Mouse (Mus musculus) myocyte (in vitro differentiated cells): ENCODE data around the gene Tcea2. TPM values are rescaled to one million over a fixed set of nuclear protein-coding genes. Genes with fewer than 3 reads are reported as not detected.

Experiments
- H3K27me3 ChIP-seq: one replicate; pipeline ENCODE4 v1.6.1; 2011; ENCODE audit not compliant: control insufficient read depth, insufficient read depth, insufficient read length
- H3K36me3 ChIP-seq: one replicate; pipeline ENCODE4 v1.6.1; 2011; ENCODE audit not compliant: control insufficient read depth, insufficient read depth
- H3K4me2 ChIP-seq: one replicate; pipeline ENCODE4 v1.6.1; 2011; ENCODE audit warnings: low read depth, control low read depth
- H3K4me3 ChIP-seq: one replicate; pipeline ENCODE4 v1.5.1; 2011; ENCODE audit warnings: mild to moderate bottlenecking, control low read depth, moderate library complexity
- H3K79me2 ChIP-seq: one replicate; pipeline ENCODE4 v1.6.1; 2011; ENCODE audit not compliant: control insufficient read depth, insufficient read depth
- H3ac ChIP-seq: one replicate; pipeline ENCODE4 v1.6.1; 2011; ENCODE audit not compliant: control insufficient read depth, insufficient read length
- CEBPB ChIP-seq: IDR thresholded peaks from 2 replicates; pipeline ENCODE4 v1.6.1; 2011; ENCODE audit warnings: mild to moderate bottlenecking, moderate library complexity; ENCODE audit not compliant: poor library complexity, insufficient read depth, severe bottlenecking
- E2F4 ChIP-seq: IDR thresholded peaks from one replicate; pipeline ENCODE4 v1.6.1; 2011; ENCODE audit warnings: mild to moderate bottlenecking, control low read depth, moderate library complexity; ENCODE audit not compliant: insufficient read depth
- MAX ChIP-seq: IDR thresholded peaks from one replicate; pipeline ENCODE4 v1.6.1; 2011; ENCODE audit warnings: low read depth, mild to moderate bottlenecking, control low read depth
- MYOD1 ChIP-seq, 3 experiments: IDR thresholded peaks; one replicate each; pipeline ENCODE4 v1.6.1; 2011; ENCODE audit warnings: control low read depth in 2 of 3, low read depth in 2 of 3, mild to moderate bottlenecking in 2 of 3, moderate library complexity in 1 of 3; ENCODE audit not compliant: insufficient read length in 2 of 3, control insufficient read depth in 1 of 3
- MYOG ChIP-seq, 3 experiments: IDR thresholded peaks; one replicate each; pipeline ENCODE4 v1.6.1; 2011; ENCODE audit warnings: control low read depth in 2 of 3, low read depth in 2 of 3, mild to moderate bottlenecking in 2 of 3; ENCODE audit not compliant: insufficient read length in 2 of 3, control insufficient read depth in 1 of 3, insufficient read depth in 1 of 3
- POLR2A ChIP-seq: IDR thresholded peaks from one replicate; pipeline ENCODE4 v1.6.1; 2011; ENCODE audit warnings: low read depth, mild to moderate bottlenecking, control low read depth, moderate library complexity; ENCODE audit not compliant: insufficient read length
- POLR2AphosphoS2 ChIP-seq: IDR thresholded peaks from one replicate; pipeline ENCODE4 v1.6.1; 2011; ENCODE audit warnings: low read depth, control low read depth; ENCODE audit not compliant: insufficient read length
- REST ChIP-seq: IDR thresholded peaks from one replicate; pipeline ENCODE4 v1.6.1; 2011; ENCODE audit warnings: mild to moderate bottlenecking, control low read depth, moderate library complexity; ENCODE audit not compliant: insufficient read depth, insufficient read length
- SRF ChIP-seq: IDR thresholded peaks from one replicate; pipeline ENCODE4 v1.6.1; 2011; ENCODE audit warnings: low read depth; ENCODE audit not compliant: control insufficient read depth, insufficient read length
- TCF12 ChIP-seq: IDR thresholded peaks from one replicate; pipeline ENCODE4 v1.6.1; 2011; ENCODE audit warnings: mild to moderate bottlenecking, control low read depth; ENCODE audit not compliant: poor library complexity, insufficient read depth, severe bottlenecking
- TCF3 ChIP-seq: IDR thresholded peaks from one replicate; pipeline ENCODE4 v1.6.1; 2011; ENCODE audit warnings: low read depth, control low read depth; ENCODE audit not compliant: insufficient read length
- USF1 ChIP-seq: IDR thresholded peaks from one replicate; pipeline ENCODE4 v1.6.1; 2011; ENCODE audit warnings: low read depth, mild to moderate bottlenecking, control low read depth, moderate library complexity
- polyA plus RNA-seq: library from polyadenylated mRNA; unstranded; fragments of >200 nt; fragmentation: generic; extraction: Trizol; gene quantifications from one replicate; pipeline ENCODE4 v1.2.1, GENCODE M21; 2012; ENCODE audit warnings: missing spikeins

Gene Tcea2
- polyA plus RNA-seq, 1 experiment, result 3.0 TPM

DNA sequence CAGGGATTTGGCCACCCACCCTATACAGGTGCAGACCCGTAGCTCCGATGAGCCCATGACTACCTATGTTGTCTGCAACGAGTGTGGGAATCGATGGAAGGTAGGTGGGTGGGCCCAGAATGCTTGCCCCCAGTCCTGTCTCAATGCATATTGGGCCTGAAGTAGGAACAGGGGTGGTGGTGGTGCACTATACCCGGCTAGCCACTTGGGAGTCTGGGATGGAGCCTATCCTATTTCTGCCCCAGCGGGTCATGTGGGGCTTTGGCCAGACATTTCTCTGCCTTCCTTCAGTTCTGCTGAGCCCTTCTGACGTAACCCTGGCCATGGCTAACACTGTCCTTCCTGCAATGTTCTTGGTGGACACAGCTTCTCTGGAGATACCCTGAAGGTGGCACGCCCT lies 7.5 kb downstream of the Tcea2 start:
- Histone ChIP-seq H3ac (no peak overlapping the region), H3K27me3 (no peaks in the 10 kb centered on the region), H3K79me2 (no peaks in the 10 kb centered on the region), H3K4me2 (no peak overlapping the region), H3K4me3 (no peak overlapping the region), H3K36me3 (no peaks in the 10 kb centered on the region)
- TF ChIP-seq MAX, result no peak
- no peak for TF ChIP-seq CEBPB
- TF ChIP-seq E2F4, result no peak
- no peak for TF ChIP-seq REST

DNA sequence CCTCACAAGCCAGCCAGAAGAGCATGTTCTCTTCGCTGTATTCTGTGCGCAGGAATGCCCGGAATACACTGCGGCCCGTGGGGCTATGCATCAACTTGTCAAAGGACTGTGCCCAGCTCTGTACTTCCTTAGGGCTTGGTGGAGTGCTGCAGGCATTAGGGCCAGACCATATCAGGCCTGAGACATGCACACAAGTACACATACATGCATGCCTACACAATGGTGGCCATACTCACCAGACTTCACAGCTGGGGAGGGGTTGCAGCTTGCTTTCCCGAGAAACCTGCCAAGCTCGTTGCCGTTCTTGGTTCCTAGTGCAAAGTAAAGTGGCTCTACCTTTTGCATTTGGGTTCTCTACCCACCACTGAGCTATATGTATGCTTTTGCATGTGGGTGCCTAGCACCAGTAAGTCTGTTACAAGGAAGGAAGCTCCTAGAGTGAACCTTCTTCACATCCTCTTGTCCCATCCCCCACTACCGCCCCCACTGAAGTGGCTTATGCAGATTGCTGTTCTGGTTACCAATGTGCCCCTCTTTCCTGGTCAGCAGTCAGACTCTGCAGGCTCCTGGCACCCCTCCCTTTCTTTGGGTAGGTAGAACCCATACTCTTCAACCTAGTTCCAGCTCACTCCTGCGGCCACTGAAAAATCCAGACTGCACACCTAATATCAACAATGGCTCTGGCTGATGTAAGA lies 9.5 kb downstream of the Tcea2 start:
- TF ChIP-seq USF1 (no peak), REST (no peak), POLR2AphosphoS2 (no peak)
- Histone ChIP-seq H3K36me3 (no peaks in the 10 kb centered on the region), H3ac (no peak overlapping the region), H3K27me3 (no peaks in the 10 kb centered on the region), H3K4me3 (no peak overlapping the region), H3K4me2 (no peak overlapping the region), H3K79me2 (no peaks in the 10 kb centered on the region)

DNA sequence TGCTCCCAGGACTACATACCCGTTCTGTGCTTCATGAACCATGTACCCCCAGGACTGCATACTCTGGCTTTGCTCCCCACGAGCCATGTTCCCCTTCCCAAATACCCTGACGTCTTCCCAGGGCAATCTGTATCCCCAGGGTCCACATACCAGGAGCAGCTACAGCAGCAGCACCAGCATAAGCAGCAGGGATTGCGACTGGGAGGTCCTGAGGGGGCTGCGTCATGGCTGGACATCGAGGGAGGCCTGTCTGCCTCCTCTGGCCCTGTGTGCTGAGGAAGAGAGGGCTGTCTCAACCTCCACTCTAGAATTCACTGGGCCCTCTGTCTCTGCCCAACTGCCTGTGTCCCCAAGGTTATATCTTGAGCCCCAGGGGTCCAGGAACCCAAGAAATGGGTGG lies 11.0 kb downstream of the Tcea2 start:
- Histone ChIP-seq H3K36me3 (no peaks in the 10 kb centered on the region), H3K79me2 (no peaks in the 10 kb centered on the region), H3ac (no peak overlapping the region), H3K4me3 (no peak overlapping the region), H3K4me2 (no peak overlapping the region), H3K27me3 (no peaks in the 10 kb centered on the region)
- TF ChIP-seq POLR2A, result no peak
- no peak for TF ChIP-seq TCF12
- TF ChIP-seq TCF3, result no peak
- no peak for TF ChIP-seq REST
- no peak for TF ChIP-seq MYOD1 (IDR thresholded peaks at IDR 0.05; ENCODE audit: control insufficient read depth in 1 of 3, insufficient read length in 2 of 3, low read depth in 2 of 3)
- TF ChIP-seq MYOG (IDR thresholded peaks at IDR 0.05; ENCODE audit: control insufficient read depth in 1 of 3, insufficient read depth in 1 of 3, insufficient read length in 2 of 3, low read depth in 2 of 3), result no peak
- no peak for TF ChIP-seq E2F4
- TF ChIP-seq USF1, result no peak
- no peak for TF ChIP-seq MAX
- TF ChIP-seq SRF, result no peak
- no peak for TF ChIP-seq CEBPB

DNA sequence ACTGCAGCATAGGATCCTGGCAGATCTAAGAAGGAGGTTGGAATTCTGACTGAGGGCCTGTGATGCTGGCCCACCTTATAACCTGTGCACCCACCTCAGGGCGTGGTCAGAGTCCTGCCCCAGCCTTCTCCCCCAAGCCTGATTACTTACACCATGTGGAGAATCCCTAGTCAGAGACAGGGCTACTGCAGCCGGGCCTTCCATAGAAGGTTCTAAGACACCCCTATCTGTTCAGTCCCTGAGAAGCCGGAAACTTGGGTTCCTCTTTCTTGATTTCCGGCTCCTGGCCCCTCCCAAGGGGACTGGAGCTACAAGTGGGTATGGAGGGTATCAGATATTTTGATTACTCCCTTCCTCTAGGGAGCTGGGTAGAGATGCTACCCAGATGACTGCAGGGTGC lies 11.5 kb downstream of the Tcea2 start:
- H3K4me3 ChIP-seq, result no peak overlapping the region
- H3ac ChIP-seq, result no peak overlapping the region
- TF ChIP-seq POLR2A (no peak), REST (no peak), CEBPB (no peak), TCF12 (no peak), USF1 (no peak), E2F4 (no peak), MYOG (IDR thresholded peaks at IDR 0.05; ENCODE audit: control insufficient read depth in 1 of 3, insufficient read depth in 1 of 3, insufficient read length in 2 of 3, low read depth in 2 of 3) (no peak), TCF3 (no peak), SRF (no peak), MYOD1 (IDR thresholded peaks at IDR 0.05; ENCODE audit: control insufficient read depth in 1 of 3, insufficient read length in 2 of 3, low read depth in 2 of 3) (no peak), POLR2AphosphoS2 (no peak), MAX (no peak)
- H3K36me3 ChIP-seq, result no peaks in the 10 kb centered on the region
- no peaks in the 10 kb centered on the region for H3K79me2 ChIP-seq
- H3K4me2 ChIP-seq, result no peak overlapping the region
- H3K27me3 ChIP-seq, result no peaks in the 10 kb centered on the region

DNA sequence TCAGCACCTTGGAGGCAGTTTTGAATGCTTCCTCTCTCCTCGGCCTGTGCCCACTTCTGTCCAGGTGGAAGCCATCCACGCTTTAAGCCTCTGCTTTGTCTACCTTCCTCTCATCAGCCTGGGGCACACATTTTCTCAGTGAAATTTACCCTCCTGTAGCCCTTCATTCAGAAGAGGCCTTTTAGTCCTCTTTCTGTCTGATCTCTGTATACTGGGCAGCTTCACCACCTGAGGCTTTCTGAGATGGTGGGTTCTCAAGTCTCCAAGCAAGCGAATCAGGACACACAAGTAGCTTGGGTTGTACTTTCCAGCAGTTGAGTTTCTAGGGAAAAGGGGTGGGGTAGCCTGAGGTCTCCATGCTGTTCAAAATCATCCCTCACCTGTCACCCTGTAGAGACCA lies 12.2 kb downstream of the Tcea2 start:
- TF ChIP-seq TCF3, result no peak
- TF ChIP-seq POLR2AphosphoS2, result no peak
- TF ChIP-seq E2F4, result no peak
- no peak for TF ChIP-seq USF1
- TF ChIP-seq MAX, result no peak
- no peak for TF ChIP-seq SRF
- TF ChIP-seq CEBPB, result no peak
- no peak for TF ChIP-seq MYOG (IDR thresholded peaks at IDR 0.05; ENCODE audit: control insufficient read depth in 1 of 3, insufficient read depth in 1 of 3, insufficient read length in 2 of 3, low read depth in 2 of 3)
- TF ChIP-seq POLR2A, result no peak
- no peak for TF ChIP-seq MYOD1 (IDR thresholded peaks at IDR 0.05; ENCODE audit: control insufficient read depth in 1 of 3, insufficient read length in 2 of 3, low read depth in 2 of 3)
- no peak for TF ChIP-seq REST
- TF ChIP-seq TCF12, result no peak
- H3ac ChIP-seq, result no peak overlapping the region
- peak overlapping the region; percentile 70 for H3K4me3 ChIP-seq
- H3K27me3 ChIP-seq, result peaks cover 5% of the 10 kb centered on the region
- no peaks in the 10 kb centered on the region for H3K79me2 ChIP-seq
- no peaks in the 10 kb centered on the region for H3K36me3 ChIP-seq
- H3K4me2 ChIP-seq, result no peak overlapping the region
